Mouse (Mus musculus) 3134 (cell line): ENCODE data around the gene Slc35c2.

Source experiments
- DNase-seq: peaks from one replicate; pipeline ENCODE4 v3.0.0-alpha.2; 2011; ENCODE audit warnings: low spot score; ENCODE audit not compliant: insufficient read length; ENCODE audit errors: extremely low read depth

Slc35c2 gene

DNA sequence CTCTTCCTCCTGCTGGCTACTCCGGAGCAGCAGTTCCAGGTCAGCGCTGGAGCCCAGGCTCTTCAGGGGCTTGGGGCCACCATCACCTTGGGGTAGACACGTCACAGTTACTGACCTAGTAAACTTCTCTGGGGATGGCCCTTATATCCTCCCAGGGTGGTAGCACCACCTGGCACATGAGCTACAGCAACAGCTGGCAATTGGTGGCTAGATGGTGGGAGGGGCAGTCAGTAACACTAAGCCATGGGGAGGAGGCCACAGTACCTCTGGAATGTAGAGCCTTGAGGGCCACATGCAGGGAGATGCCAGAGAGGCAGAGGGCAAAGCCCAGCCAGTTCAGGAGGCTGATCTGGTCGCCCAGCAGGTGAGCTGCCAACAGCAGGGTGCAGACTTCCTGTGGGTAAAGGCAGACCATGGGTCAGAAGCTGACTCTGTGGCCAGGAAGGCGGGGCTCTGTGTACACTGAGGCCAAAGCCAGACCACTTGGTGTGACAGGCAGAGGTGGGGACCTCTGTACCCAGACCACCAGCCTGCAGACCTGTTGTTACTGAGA, 10.4 kb downstream of the Slc35c2 start:
- no peak for DNase-seq

DNA sequence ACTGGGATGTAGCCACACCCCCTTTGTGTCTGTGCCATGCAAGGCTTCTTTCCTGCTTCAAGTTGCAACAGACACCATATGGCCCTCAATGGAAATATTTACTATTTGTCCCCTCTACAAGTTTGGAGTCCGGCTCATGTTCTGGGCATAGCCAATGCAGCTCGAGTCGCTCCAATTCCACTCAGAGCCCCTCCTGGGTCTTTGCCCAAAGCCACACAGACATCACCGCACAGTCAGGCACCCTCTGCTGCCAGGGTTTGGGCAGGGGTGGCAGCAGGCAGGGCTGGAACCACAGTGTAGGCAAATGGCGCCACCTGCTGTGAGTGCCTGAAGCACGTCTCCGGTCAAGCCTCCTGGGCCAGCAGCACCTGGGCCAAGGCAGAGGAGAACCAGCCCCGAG, 11.8 kb downstream of the Slc35c2 start:
- peak; percentile 68 for DNase-seq

DNA sequence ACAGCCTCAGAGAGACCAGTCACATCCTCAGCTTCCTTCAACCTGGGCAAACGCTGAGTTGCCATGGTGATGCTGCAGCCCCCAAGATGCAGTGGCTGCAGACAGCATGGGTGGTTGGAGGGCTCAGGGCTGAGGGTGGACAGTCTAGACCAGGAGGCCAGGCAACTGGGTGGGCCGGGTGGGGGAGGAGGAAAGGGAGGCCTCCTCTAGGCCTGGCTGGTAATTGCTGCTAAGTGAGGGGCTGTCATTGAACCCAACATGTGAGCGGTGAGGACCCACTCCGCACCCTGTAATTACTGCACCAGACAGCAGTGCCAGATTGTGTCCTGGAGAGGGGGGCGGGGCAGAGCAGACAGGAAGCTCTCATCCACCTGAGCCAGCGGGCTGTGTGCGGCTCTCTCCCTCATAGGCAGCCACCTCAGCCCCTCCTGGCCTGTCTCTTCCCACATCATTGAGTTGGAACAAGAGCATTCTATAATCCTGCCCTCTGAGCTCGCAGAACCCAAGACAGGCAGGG, 12.5 kb downstream of the Slc35c2 start:
- DNase-seq, result no peak

- DNase-seq, result no peak
Observed at GRCm38 (mm10) chr2:165273589-165273988, 14.1 kb downstream of the Slc35c2 start.

GRCm38 (mm10) chr2:165271326-165271725, 16.3 kb downstream of the Slc35c2 start:
- no peak for DNase-seq

GRCm38 (mm10) chr2:165270858-165271257, 16.8 kb downstream of the Slc35c2 start:
- DNase-seq, result no peak

DNA sequence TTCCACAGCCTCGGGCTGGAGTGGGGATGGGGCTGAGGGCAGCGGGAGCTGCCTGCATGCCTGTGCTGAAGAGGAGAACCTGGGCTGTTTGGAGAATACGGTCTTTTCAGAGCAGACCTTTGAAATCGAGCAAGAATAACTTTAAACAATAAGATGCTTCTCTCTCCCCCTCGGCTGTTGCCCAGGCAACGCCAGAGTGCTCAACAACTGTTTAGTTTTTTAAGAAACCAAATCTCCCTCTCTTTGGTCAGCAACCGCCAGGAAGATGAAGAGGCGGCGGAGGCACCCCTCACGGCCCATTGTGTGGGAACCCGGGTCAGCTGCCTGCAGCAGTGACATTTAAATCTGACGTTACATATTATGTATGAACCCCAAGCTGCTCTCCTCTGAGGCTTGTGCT, 20.9 kb downstream of the Slc35c2 start:
- no peak for DNase-seq

DNA sequence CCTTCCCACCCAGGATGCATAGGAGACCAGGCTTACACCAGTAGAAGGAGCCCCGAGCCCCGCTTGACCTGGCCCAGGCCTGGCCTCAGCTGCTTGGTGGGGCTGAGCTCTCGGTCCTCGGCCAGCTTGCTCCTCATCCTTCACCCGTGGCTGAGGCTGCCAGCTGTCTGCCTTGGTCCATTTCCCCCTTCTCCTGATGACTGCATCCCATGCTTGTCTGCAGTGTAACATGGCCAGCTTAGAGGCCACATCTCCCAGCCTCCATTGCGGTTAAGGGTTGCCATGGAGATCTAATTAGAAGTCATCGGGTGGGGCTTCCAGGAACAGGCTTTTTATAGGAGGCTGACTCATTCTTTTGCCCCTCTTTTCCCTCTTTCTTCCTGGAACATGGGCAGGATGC, 23.8 kb downstream of the Slc35c2 start:
- no peak for DNase-seq

GRCm38 (mm10) chr2:165262274-165262990, 25.2 kb downstream of the Slc35c2 start:
- no peak for DNase-seq

DNA sequence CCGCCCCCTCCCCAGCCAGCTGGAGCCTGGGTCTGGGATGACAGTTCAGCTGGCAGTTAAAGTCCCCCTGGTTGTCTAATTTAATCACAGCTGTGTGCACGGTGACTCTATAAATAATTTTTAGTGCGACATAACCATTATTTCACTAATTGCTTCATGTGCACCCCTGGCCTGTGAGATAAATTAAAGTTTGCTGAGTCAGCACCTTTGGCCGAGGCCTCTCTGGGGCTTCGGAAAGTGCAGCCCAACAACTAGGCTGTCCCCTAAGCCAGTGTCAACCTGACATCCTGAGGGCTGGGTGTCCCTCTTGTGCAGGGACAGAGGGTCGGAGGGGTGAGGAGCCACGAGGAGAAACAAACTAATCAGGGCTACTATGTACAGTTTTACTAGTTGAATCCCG, 27.8 kb downstream of the Slc35c2 start:
- DNase-seq, result no peak

GRCm38 (mm10) chr2:165258321-165258720, 29.3 kb downstream of the Slc35c2 start:
- no peak for DNase-seq

- DNase-seq, result no peak
Observed at GRCm38 (mm10) chr2:165257151-165257834, 30.4 kb downstream of the Slc35c2 start.

GRCm38 (mm10) chr2:165256213-165256612, 31.5 kb downstream of the Slc35c2 start:
- DNase-seq, result no peak

DNA sequence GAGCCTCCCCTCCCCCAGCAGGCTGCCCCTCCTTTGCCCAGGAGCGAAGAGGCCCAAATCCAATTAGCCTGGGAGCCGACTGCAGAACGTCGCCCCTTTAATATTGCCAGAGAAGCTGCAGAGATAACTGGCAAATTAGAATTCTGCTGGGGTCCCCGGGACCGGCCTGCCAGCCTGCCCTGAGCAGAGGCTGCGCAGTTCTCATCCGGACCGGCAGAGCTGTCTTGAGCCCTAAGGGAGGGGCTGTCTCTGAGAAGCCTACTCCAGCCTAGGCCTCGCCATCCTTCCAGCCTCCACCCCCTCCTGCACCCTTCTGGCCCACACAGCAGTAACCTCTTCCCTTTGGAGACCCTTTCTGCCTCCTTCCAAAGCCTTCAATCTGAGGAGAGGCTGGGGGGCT, 33.8 kb downstream of the Slc35c2 start:
- DNase-seq, result no peak

GRCm38 (mm10) chr2:165253269-165253668, 34.4 kb downstream of the Slc35c2 start:
- DNase-seq, result no peak

DNA sequence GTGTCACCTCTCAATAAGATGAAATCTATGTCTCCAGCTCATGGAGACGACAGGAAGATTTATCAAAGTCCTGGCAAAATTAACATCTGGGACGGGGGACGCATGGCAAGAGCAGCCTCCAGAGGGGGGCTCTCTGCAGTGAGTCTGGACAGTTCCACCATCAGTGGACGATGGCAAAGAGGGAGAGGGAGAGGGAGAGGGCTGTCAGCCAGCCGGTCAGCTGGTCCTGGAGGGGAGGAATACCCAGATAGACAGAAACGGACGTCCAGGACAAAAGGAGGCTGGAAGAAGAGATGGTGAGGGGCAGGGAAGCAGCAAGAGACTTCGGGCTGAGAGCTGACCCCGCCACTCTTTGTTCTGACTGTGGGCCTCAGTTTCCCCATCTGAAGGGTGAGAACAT, 34.9 kb downstream of the Slc35c2 start:
- DNase-seq, result no peak

DNA sequence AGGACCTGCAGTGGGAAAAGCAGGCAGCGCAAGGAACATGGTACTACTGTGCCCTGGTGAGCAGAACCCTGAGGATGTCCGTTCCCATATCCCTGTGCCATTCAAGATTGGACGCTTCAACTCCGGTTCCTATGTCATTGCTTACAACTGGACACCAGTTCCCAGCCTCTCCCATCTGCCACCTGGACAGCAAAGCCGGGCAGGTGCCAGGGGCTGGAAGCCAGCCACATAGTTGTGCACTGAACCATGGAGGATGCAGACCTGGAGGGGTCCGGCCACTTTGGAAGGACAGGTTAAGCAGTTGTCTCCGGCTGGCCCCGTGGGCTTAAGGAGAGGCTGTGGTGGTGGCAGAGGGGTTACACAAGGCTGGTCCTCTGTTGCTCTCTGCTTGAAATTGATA, 35.3 kb downstream of the Slc35c2 start:
- DNase-seq, result no peak

GRCm38 (mm10) chr2:165250903-165251302, 36.8 kb downstream of the Slc35c2 start:
- DNase-seq, result no peak

GRCm38 (mm10) chr2:165248967-165249366, 38.7 kb downstream of the Slc35c2 start:
- no peak for DNase-seq

DNA sequence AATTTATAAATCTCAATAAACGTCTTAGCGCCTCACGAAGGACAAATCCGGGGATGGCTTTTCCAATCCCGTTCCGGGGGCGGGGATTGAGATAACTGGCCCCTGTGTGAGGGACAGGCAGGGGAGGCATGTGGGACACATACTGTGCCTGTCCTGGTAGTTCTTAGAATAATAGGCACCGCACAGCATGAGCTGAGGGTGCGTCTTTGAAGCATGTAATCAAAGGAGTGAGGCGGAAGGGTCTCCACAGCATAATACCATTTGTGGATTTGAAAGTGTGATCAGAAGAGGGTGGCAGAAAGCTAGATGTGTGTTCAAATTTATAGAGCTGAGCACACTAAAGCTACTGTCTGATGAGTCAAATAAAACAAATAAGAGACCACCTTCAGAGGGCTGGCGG, 41.3 kb downstream of the Slc35c2 start:
- DNase-seq, result no peak

- DNase-seq, result no peak
Observed at GRCm38 (mm10) chr2:165243122-165243720, 44.4 kb downstream of the Slc35c2 start.
